ENCODE assay signal across 27 mouse cellular contexts in genomic region chr17:4661996-4662395, GRCm38 (mm10).
DNase-seq lines count a peak whose midpoint lies in the region.
"Had no signal": no experiment of that assay in that cellular context is flagged by ENCODE, and none has a peak within 500 bp of the region (broad histone marks: within the 10 kb centered on the region; RNA-seq: fewer than 3 reads in every experiment).

No protein-coding gene starts in this region.

- H3K27me3 ChIP-seq in heart, embryonic 10.5 days (ENCODE audit: insufficient read depth, poor library complexity, severe bottlenecking) = no peaks in the 10 kb centered on the region
- H3K27me3 ChIP-seq: CH12.LX; embryonic facial prominence, embryonic 13.5 days; embryonic facial prominence, embryonic 15.5 days; forebrain, embryonic 12.5 days; Patski had no signal

- H3K9me3 ChIP-seq in heart, embryonic 10.5 days = no peaks in the 10 kb centered on the region
- H3K9me3 ChIP-seq: embryonic facial prominence, embryonic 13.5 days; embryonic facial prominence, embryonic 15.5 days; forebrain, embryonic 10.5 days; forebrain, embryonic 12.5 days; G1E had no signal

- no peaks in the 10 kb centered on the region for H3K4me1 ChIP-seq in heart, embryonic 10.5 days
- H3K4me1 ChIP-seq: embryonic facial prominence, embryonic 13.5 days; embryonic facial prominence, embryonic 15.5 days; forebrain, embryonic 12.5 days had no signal

- 87% methylated on average over 5 of the region's 5 CpGs for WGBS in heart, embryonic 10.5 days

- H3K36me3 ChIP-seq in heart, embryonic 10.5 days = no peaks in the 10 kb centered on the region
- H3K36me3 ChIP-seq: embryonic facial prominence, embryonic 13.5 days; embryonic facial prominence, embryonic 15.5 days; forebrain, embryonic 10.5 days; forebrain, embryonic 12.5 days; G1E had no signal

- DNase-seq in layer of hippocampus, adult 11-12 months (ENCODE audit: low spot score) = peak; percentile 12
- no peak for DNase-seq in layer of hippocampus, postnatal 25 days (ENCODE audit: extremely low spot score in 1 of 2, low spot score in 1 of 2)
- DNase-seq in brain, adult 2 months (ENCODE audit: low read depth, low spot score) = peak; percentile 27
- peak; percentile 15 to 25 for DNase-seq in layer of hippocampus, adult 8-10 months (ENCODE audit: low spot score in 2 of 2)
- DNase-seq in layer of hippocampus, adult 9-11 months = peak; percentile 56
- DNase-seq in spleen, adult 12 weeks (ENCODE audit: low spot score) = no peak
- DNase-seq in heart, embryonic 10.5 days (ENCODE audit: low spot score) = no peak
- DNase-seq in gastrocnemius, postnatal 25 days = no peak
- DNase-seq: adrenal gland, adult 8-10 months; adrenal gland, postnatal 14 days; adrenal gland, postnatal 36 days; B cell, adult 2 months; cerebellum, adult 11 months; cerebellum, adult 18-20 months; cerebellum, adult 8-10 months; cerebellum, adult 9-11 months; cerebellum, postnatal 14 days; cerebellum, postnatal 36 days; embryo, embryonic 11 days had no signal

- no peak overlapping the region for H3K27ac ChIP-seq in heart, embryonic 10.5 days
- H3K27ac ChIP-seq: embryonic facial prominence, embryonic 13.5 days; embryonic facial prominence, embryonic 15.5 days; forebrain, embryonic 10.5 days; forebrain, embryonic 12.5 days had no signal

- no peak overlapping the region for H3K4me3 ChIP-seq in heart, embryonic 10.5 days
- H3K4me3 ChIP-seq: embryonic facial prominence, embryonic 13.5 days; embryonic facial prominence, embryonic 15.5 days; erythroblast, embryonic 14.5 days; forebrain, embryonic 10.5 days; forebrain, embryonic 12.5 days had no signal

Comparison
In these comparisons a context has a peak if more than half of its experiments do, and no peak if none do; other contexts are left out.
1. DNase-seq: peak in layer of hippocampus, adult 11-12 months (single experiment), brain, adult 2 months (single experiment), layer of hippocampus, adult 8-10 months (2 of 2) and layer of hippocampus, adult 9-11 months (single experiment); none in layer of hippocampus, postnatal 25 days (0 of 2), spleen, adult 12 weeks (single experiment), heart, embryonic 10.5 days (single experiment) and gastrocnemius, postnatal 25 days (single experiment).